In the genomic region with DNA sequence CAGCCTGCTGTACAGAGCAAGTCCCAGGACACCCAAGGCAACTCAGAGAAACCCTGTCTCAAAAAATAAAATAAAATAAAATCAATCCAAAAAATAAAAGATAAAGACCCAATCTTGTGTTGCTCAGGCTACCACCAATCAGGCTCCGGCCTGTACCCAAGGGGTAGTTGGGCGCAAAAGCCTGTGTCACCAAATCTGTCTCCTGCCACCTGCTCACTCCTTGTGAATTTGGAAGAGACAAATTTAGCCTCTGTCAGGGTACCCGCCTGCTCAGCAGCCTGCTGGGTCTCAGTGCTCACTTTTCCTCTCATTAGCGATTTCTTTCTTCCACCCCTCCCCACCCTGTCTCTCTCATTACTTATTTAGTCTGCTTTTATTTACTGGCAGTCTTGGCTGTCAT, we compare ENCODE assay signal across 21 mouse cellular contexts.
"Had no signal": no experiment of that assay in that cellular context is flagged by ENCODE, and none has a peak within 500 bp of the region (broad histone marks: within the 10 kb centered on the region; RNA-seq: fewer than 3 reads in every experiment).

No protein-coding gene starts in this region.

- H3K9me3 ChIP-seq: lung, embryonic 15.5 days had no signal

- H3K27ac ChIP-seq: lung, embryonic 15.5 days; macrophage; midbrain, embryonic 12.5 days; neural tube, embryonic 13.5 days; neural tube, embryonic 15.5 days had no signal

- H3K27me3 ChIP-seq: lung, embryonic 15.5 days; megakaryocyte, embryonic 14.5 days; midbrain, embryonic 12.5 days; neural tube, embryonic 13.5 days; neural tube, embryonic 15.5 days had no signal

- DNase-seq: liver, postnatal 0 days; lung, adult 2 months; lung, postnatal 14 days; lung, postnatal 36 days; midbrain, embryonic 14.5 days; retina, postnatal 1 day; right cerebral cortex, adult 18-20 months; right cerebral cortex, postnatal 25 days; right cerebral cortex, postnatal 4 days; spleen, adult 18-20 months; thymus, adult 18-20 months; thymus, postnatal 14 days; thymus, postnatal 36 days had no signal

- H3K36me3 ChIP-seq: lung, embryonic 15.5 days; midbrain, embryonic 12.5 days; neural tube, embryonic 13.5 days; neural tube, embryonic 15.5 days had no signal

- H3K4me1 ChIP-seq: lung, embryonic 15.5 days; megakaryocyte, embryonic 14.5 days; midbrain, embryonic 12.5 days; neural tube, embryonic 13.5 days; neural tube, embryonic 15.5 days had no signal

- ATAC-seq: liver, postnatal 0 days; lung, postnatal 0 days had no signal

- H3K4me2 ChIP-seq: lung, embryonic 15.5 days; midbrain, embryonic 12.5 days; neural tube, embryonic 13.5 days; neural tube, embryonic 15.5 days had no signal

- H3K4me3 ChIP-seq: lung, embryonic 15.5 days; megakaryocyte, embryonic 14.5 days; midbrain, embryonic 12.5 days; myocyte; neural tube, embryonic 13.5 days; neural tube, embryonic 15.5 days had no signal

- H3K9ac ChIP-seq: liver, postnatal 0 days; lung, embryonic 15.5 days; midbrain, embryonic 12.5 days; neural tube, embryonic 13.5 days; neural tube, embryonic 15.5 days had no signal
